Mouse (Mus musculus) thymus, adult 2 months (tissue): ENCODE measurements at regions not wholly inside any gene's neighbourhood (a gene's known extent, or its start where the extent isn't known, plus 50 kb on each side); places are given as distances from the start of the nearest gene placed in this dataset.
A peak's percentile ranks its signal among the peaks of the same experiment; 100 is the strongest.

Experiments
- DNase-seq: peaks from one replicate; pipeline ENCODE4 v3.0.0; 2021
- H3K27ac ChIP-seq: fragments of 200-500 bp; 2 replicates; pipeline ENCODE4 v1.5.1; 2012; ENCODE audit warnings: low read length, control low read depth; ENCODE audit not compliant: control insufficient read depth, insufficient read depth
- H3K27me3 ChIP-seq: fragments of 200-500 bp; 2 replicates; pipeline ENCODE4 v1.6.1; 2012; ENCODE audit warnings: mild to moderate bottlenecking, low read length, moderate library complexity, mixed read lengths; ENCODE audit not compliant: control insufficient read depth, insufficient read depth
- H3K36me3 ChIP-seq: fragments of 200-500 bp; 2 replicates; pipeline ENCODE4 v1.6.1; 2012; ENCODE audit warnings: mild to moderate bottlenecking, low read length, moderate library complexity; ENCODE audit not compliant: control insufficient read depth, insufficient read depth
- H3K4me1 ChIP-seq: fragments of 200-500 bp; replicated peaks from 2 replicates; pipeline ENCODE4 v1.6.1; 2012; ENCODE audit warnings: low read length; ENCODE audit not compliant: control insufficient read depth, insufficient read depth
- H3K4me3 ChIP-seq: fragments of 200-500 bp; 2 replicates; pipeline ENCODE4 v1.5.1; 2012; ENCODE audit warnings: mild to moderate bottlenecking, low read length, control low read depth, moderate library complexity; ENCODE audit not compliant: control insufficient read depth, insufficient read depth
- CTCF ChIP-seq: fragments of 200-500 bp; IDR thresholded peaks from 2 replicates; pipeline ENCODE4 v1.5.1; 2012; ENCODE audit warnings: mild to moderate bottlenecking, control low read depth, low read length, moderate library complexity, borderline replicate concordance; ENCODE audit not compliant: control insufficient read depth, poor library complexity, insufficient read depth; ENCODE audit errors: extremely low read depth
- POLR2A ChIP-seq: fragments of 200-500 bp; IDR thresholded peaks from 2 replicates; pipeline ENCODE4 v1.6.1; 2012; ENCODE audit warnings: mild to moderate bottlenecking, low read length, control low read depth, moderate library complexity; ENCODE audit not compliant: control insufficient read depth, poor library complexity, insufficient read depth; ENCODE audit errors: extremely low read depth
- WGBS: fragments of 180-500 bp; shearing (Covaris S2); methylation state at CpG from one replicate; pipeline ENCODE4 v1.1.7; 2018; 5-methylcytosine and 5-hydroxymethylcytosine counted together

- WGBS: 94% methylated on average over 9 of the region's 9 CpGs
- H3K4me3 ChIP-seq: no peak overlapping the region
- DNase-seq: no peak
- H3K36me3 ChIP-seq: no peaks in the 10 kb centered on the region
- no peak overlapping the region for H3K27ac ChIP-seq
- H3K27me3 ChIP-seq: no peaks in the 10 kb centered on the region
- no peak for TF ChIP-seq POLR2A
- no peak for TF ChIP-seq CTCF
- H3K4me1 ChIP-seq: no peaks in the 10 kb centered on the region
These were observed 206.6 kb downstream of the Cdh26 start for GRCm38 (mm10) chr2:178636901-178637300.

GRCm38 (mm10) chr2:178642137-178643052, 212.1 kb downstream of the Cdh26 start:
- H3K27ac ChIP-seq: no peak overlapping the region
- no peaks in the 10 kb centered on the region for H3K4me1 ChIP-seq
- H3K36me3 ChIP-seq: no peaks in the 10 kb centered on the region
- TF ChIP-seq CTCF (no peak), POLR2A (no peak)
- no peaks in the 10 kb centered on the region for H3K27me3 ChIP-seq
- 92% methylated on average over 16 of the region's 16 CpGs for WGBS
- no peak overlapping the region for H3K4me3 ChIP-seq
- DNase-seq: no peak

GRCm38 (mm10) chr2:178643053-178643402, 212.7 kb downstream of the Cdh26 start:
- Histone ChIP-seq H3K27me3 (no peaks in the 10 kb centered on the region), H3K4me1 (no peaks in the 10 kb centered on the region), H3K4me3 (no peak overlapping the region), H3K27ac (no peak overlapping the region), H3K36me3 (no peaks in the 10 kb centered on the region)
- no peak for TF ChIP-seq POLR2A
- TF ChIP-seq CTCF: no peak
- 91% methylated on average over 11 of the region's 11 CpGs for WGBS
- DNase-seq: no peak

GRCm38 (mm10) chr2:178643841-178644240, 213.5 kb downstream of the Cdh26 start:
- DNase-seq: no peak
- WGBS: 64% methylated on average over 4 of the region's 4 CpGs
- H3K27ac ChIP-seq: no peak overlapping the region
- H3K27me3 ChIP-seq: no peaks in the 10 kb centered on the region
- TF ChIP-seq CTCF (no peak), POLR2A (no peak)
- H3K36me3 ChIP-seq: no peaks in the 10 kb centered on the region
- no peaks in the 10 kb centered on the region for H3K4me1 ChIP-seq
- no peak overlapping the region for H3K4me3 ChIP-seq

DNA sequence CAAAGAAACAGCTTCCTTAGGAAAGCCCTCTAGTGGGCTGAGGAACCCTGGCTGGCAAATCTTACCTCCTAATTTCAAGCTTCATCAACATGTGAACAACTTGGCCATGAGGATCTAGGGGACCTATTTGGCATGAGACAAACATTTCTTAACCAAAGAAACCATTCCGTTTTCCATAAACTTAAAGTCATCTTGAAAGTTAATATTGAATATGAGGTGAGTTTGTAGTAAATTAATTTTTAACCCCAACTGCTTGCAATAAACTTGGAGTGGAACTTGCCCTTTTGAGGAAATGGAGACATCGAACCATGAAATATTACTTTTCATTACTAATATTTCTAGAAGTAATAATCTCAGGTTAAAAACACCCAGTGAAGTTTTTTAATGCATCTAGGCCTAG, 229.7 kb downstream of the Cdh26 start:
- H3K27ac ChIP-seq: no peak overlapping the region

GRCm38 (mm10) chr2:178662396-178662795, 232.1 kb downstream of the Cdh26 start:
- 90% methylated on average over 1 of the region's 1 CpGs for WGBS
- Histone ChIP-seq H3K27ac (no peak overlapping the region), H3K27me3 (no peaks in the 10 kb centered on the region), H3K4me1 (0 out of 2 replicates have a peak, but pooled peaks cover 3% of the 10 kb centered on the region), H3K36me3 (no peaks in the 10 kb centered on the region), H3K4me3 (no peak overlapping the region)
- no peak for DNase-seq
- no peak for TF ChIP-seq POLR2A
- TF ChIP-seq CTCF: no peak

More for the DNA sequence above, 229.7 kb downstream of the Cdh26 start:
- DNase-seq: no peak
- TF ChIP-seq POLR2A (no peak), CTCF (no peak)
- Histone ChIP-seq H3K4me3 (no peak overlapping the region), H3K4me1 (0 out of 2 replicates have a peak, but pooled peaks cover 3% of the 10 kb centered on the region), H3K36me3 (no peaks in the 10 kb centered on the region), H3K27me3 (no peaks in the 10 kb centered on the region)
- WGBS: 97% methylated on average over 2 of the region's 2 CpGs

- DNase-seq: peak; percentile 60
- 7% methylated on average over 4 of the region's 4 CpGs for WGBS
- TF ChIP-seq CTCF (peak; percentile 79; the same call in 1 of the 2 replicates), POLR2A (no peak)
These were observed 234.6 kb downstream of the Cdh26 start for GRCm38 (mm10) chr2:178664977-178665376.

More at GRCm38 (mm10) chr2:178664977-178665376, 234.6 kb downstream of the Cdh26 start:
- no peaks in the 10 kb centered on the region for H3K36me3 ChIP-seq
- no peak overlapping the region for H3K27ac ChIP-seq
- no peak overlapping the region for H3K4me3 ChIP-seq
- 0 out of 2 replicates have a peak, but pooled peaks cover 3% of the 10 kb centered on the region for H3K4me1 ChIP-seq
- H3K27me3 ChIP-seq: no peaks in the 10 kb centered on the region
